Mouse (Mus musculus) embryonic fibroblast, embryonic 13.5 days (primary cell): Measurements from ENCODE around the gene Dnm3. TPM values are rescaled to one million over a fixed set of nuclear protein-coding genes. Genes with fewer than 3 reads are reported as not detected.
A peak's percentile ranks its signal among the peaks of the same experiment; 100 is the strongest.
"Not testable (repeated sequence)": the region's sequence is repeated elsewhere in the genome, so short reads cannot be mapped to it uniquely, and the experiment has no call there.

Experiments
- H3K27ac ChIP-seq: 2 replicates; pipeline ENCODE4 v1.5.1; 2012; ENCODE audit warnings: low read length, control low read depth, inconsistent platforms; ENCODE audit not compliant: insufficient read depth
- H3K4me1 ChIP-seq: 2 replicates; pipeline ENCODE4 v1.6.1; 2011; ENCODE audit warnings: low read length; ENCODE audit not compliant: control insufficient read depth, insufficient read depth
- H3K4me3 ChIP-seq: 2 replicates; pipeline ENCODE4 v1.5.1; 2011; ENCODE audit warnings: mild to moderate bottlenecking, control low read depth, low read length; ENCODE audit not compliant: insufficient read depth
- CTCF ChIP-seq: IDR thresholded peaks from 2 replicates; pipeline ENCODE4 v1.5.1; 2011; ENCODE audit warnings: mild to moderate bottlenecking, control low read depth, low read length, moderate library complexity, borderline replicate concordance; ENCODE audit not compliant: insufficient read depth
- POLR2A ChIP-seq: IDR thresholded peaks from 2 replicates; pipeline ENCODE4 v1.6.1; 2011; ENCODE audit warnings: low read depth, mild to moderate bottlenecking, control low read depth, low read length, moderate library complexity
- polyA plus RNA-seq: library from polyadenylated mRNA; stranded (reverse); fragments of >200 nt; gene quantifications from 2 replicates; pipeline ENCODE4 v1.2.4, GENCODE M21; 2011; ENCODE audit warnings: low read depth; ENCODE audit not compliant: missing spikeins, insufficient read length

Dnm3 gene
- polyA plus RNA-seq, 1 experiment = 11.7 TPM

DNA sequence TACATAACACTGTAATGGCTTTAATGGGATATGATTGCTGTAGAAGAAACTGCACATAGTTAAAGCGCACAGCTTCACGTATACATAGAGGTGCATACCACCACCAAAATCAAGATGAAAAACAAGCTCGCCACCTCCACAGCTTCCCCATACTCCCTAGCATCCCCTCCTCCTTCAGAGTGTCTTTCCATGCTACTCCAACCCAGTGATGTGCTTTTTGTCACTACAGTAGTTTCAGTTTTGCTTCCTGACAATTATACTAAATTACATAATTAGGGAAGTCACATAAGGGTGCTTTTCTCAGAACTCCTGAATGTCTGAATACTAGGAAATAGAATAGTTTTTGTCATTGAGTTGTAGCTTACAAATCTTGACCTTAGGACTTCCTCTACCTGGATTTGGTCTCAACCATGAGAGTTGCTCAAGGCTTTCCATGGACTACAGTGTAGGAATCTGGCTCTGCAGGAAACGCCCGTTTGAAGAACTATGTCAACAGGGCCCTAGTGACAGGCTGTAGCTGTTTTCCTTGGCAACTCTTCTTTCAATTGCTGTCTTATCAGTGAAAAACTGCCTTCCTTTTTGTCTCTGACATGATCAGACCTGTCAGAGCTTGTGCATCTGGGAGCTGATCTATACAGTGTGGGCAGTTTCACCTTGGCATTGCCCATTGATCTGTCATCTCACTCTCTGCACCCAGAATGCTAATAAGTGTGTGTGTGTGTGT is 89.2 kb downstream of the Dnm3 start:
- Histone ChIP-seq H3K4me3 (no peak overlapping the region), H3K27ac (no peak overlapping the region), H3K4me1 (no peaks in the 10 kb centered on the region)
- TF ChIP-seq CTCF = no peak
- no peak for TF ChIP-seq POLR2A

DNA sequence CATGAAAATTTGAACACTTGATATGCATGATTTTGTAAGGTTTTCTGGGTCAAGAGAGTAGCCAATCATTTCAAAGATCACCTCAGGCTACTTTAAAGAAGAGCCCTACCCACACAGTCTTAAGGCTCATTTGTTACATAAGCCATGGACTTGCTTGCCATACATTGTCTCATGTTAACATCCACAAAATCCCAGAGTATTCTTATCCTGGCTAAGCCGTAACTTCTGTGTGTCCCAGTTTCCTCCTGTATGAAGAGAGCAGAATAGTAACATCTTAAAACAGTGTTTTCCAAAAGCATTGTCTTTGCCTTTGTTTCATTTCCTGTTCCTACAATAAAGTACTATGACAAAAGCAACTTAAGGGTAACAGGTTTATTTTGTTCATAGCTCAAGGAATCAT is 104.8 kb downstream of the Dnm3 start:
- H3K4me3 ChIP-seq, H3K4me1 ChIP-seq, H3K27ac ChIP-seq: not testable (repeated sequence)

DNA sequence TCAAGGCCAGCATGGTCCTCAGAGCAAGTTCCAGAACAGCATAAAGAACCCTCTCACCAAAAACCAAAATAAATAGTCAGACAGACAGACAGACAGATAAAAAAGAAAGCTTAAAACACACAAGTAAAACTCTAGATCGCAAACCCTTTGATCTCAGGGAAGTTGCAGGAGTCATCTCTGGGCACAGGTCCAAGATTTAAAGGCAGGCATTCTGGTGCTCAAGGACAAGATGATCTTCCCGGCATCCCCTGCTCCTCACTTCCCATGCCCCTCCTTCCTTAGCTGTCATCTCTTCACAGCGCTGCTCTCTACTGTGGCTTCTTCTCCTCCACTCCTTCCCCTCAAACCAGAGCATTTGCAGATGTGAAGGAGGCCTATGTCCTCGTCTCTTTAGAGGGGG is 108.1 kb downstream of the Dnm3 start:
- no peak overlapping the region for H3K4me3 ChIP-seq
- no peaks in the 10 kb centered on the region for H3K4me1 ChIP-seq
- H3K27ac ChIP-seq = no peak overlapping the region
- TF ChIP-seq CTCF (no peak), POLR2A (no peak)

DNA sequence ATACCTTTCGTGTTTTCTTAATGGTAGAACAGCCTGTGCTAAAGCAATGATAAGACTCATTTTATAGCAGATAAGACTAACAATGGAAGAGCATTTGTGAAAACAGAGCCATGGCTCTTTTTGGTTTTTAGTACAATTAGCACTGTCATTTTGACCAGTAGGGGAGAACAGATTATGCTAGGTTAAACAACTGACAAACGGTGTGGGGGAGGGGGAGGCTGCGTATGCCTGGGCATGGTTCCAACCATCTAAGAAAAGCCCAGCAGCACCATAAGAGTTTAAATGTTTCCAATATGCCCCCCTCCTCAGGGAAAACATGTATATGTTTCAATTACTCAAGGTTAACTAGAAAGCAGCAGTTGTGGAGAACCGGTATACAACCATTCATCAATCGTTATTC is 115.9 kb downstream of the Dnm3 start:
- Histone ChIP-seq H3K4me1 (no peaks in the 10 kb centered on the region), H3K4me3 (no peak overlapping the region), H3K27ac (no peak overlapping the region)
- TF ChIP-seq CTCF (no peak), POLR2A (no peak)

DNA sequence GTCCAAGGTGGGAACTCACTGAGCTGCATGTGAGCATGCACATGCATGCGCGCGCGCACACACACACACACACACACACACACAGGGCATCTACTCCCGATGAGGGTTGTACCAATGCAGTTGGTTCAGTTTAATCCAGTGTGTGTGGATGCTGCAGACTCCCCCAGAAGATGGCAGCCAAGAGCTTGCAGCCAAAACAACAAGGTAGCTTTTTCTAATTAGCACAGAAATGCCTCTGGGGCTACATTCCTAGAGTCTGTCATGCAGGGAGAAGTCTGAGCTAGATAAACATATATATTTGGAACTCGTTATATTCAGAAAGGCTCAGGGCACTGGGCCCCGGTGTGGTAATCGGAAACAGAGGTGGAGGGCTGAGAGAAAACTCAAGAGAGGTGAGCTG is 118.6 kb downstream of the Dnm3 start:
- Histone ChIP-seq H3K4me3 (no peak overlapping the region), H3K4me1 (no peaks in the 10 kb centered on the region), H3K27ac (no peak overlapping the region)
- TF ChIP-seq POLR2A (no peak), CTCF (peak; percentile 49; the same call in 1 of the 2 replicates)

DNA sequence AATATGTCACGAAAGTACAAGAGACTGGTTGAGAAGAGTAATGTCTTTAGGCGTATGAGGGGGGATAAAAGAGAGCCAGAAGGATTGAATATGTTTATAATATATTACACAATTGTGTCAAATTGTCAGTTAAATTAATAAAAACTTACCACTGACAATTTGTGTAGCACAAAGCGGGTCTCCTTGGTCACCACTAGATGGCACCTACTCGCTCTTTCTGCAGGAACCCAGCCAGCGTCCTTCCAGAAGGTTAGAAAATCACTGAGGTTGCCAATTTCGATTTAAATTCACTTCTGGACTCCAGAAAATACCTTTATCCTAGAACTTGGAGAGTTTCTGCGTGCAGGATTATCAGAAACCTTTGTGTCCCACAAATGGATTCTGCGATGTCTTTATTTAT is 119.8 kb downstream of the Dnm3 start:
- Histone ChIP-seq H3K4me3 (no peak overlapping the region), H3K4me1 (no peaks in the 10 kb centered on the region), H3K27ac (no peak overlapping the region)
- peak; percentile 68; the same call in 1 of the 2 replicates for TF ChIP-seq CTCF
- TF ChIP-seq POLR2A = no peak

DNA sequence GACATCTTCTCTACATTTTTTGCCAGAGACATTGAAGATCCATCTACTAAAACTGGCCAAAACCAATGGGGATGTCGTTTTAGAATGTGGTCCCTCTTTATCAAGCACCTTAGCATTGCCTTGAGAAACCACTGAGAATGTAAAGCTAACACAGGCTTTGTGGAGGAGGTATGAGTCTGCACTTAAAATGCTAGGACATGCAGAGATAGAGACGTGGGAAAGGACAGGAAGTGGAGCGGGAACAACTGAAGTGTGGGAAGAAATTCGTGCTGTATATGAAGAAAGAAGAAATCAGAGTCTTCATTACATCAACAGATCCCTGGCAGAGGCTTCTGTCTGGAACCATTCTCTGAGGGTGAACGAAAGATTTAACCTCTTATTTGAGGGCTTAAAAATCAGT is 121.4 kb downstream of the Dnm3 start:
- Histone ChIP-seq H3K4me3 (no peak overlapping the region), H3K27ac (no peak overlapping the region), H3K4me1 (no peaks in the 10 kb centered on the region)
- TF ChIP-seq POLR2A (no peak), CTCF (no peak)

DNA sequence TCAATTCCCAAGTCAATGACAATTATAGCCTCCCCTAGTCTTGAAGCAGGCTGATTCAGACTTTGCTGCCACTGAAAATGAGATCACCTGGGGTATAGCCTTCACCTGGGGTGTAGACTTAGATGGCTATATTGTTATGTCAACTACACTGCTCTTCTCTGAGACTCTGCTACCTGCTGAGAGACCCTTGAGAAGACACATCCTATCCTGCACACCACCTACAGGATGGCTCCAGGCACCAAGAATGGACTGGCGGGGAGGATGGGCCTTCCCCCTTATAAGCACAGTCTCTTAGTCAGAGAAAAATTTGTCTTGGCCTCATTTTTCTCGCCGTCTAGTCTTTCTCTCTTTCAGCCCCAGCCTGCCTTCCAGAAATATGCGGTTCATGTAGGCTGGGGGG is 123.1 kb downstream of the Dnm3 start:
- TF ChIP-seq CTCF (no peak), POLR2A (no peak)
- Histone ChIP-seq H3K4me1 (no peaks in the 10 kb centered on the region), H3K27ac (no peak overlapping the region), H3K4me3 (no peak overlapping the region)

DNA sequence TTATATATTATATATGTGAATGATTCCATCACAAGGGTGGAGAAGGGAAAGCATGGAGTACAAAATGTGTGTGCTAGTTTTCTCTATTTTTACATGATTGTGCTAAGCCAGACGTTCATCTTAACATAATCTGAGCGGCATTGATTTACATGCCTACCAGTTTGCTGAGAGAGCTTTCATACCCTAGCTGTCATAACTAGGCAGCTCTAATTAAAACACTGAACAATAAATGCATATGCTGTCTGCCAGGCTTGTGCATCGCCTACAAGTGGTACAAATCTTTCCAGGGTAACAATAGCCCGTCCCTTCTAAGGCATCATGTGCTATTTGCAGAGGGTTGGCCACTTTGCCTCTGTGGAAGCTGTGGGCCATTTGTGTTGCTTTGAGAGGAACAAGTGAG is 124.0 kb downstream of the Dnm3 start:
- Histone ChIP-seq H3K4me3 (no peak overlapping the region), H3K27ac (no peak overlapping the region), H3K4me1 (no peaks in the 10 kb centered on the region)
- no peak for TF ChIP-seq CTCF

DNA sequence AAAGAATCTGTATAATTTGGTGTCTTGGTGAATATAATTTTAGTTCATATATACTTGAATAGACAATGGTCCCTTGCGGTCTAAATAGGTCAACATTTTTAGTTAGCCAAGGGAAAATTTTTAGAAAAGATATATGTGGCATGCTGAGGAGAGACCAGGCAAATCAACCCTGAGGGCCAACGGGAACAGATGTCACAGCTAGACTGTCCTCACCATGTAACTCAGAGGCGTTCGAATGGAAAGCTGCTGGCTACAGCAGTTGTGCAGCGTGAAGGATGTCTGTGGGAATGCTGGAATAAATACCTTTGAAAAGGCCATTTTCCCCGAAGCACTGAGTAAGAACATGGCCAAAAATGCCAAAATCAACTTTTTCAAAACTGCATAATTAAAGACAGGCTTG is 128.5 kb downstream of the Dnm3 start:
- H3K4me3 ChIP-seq = no peak overlapping the region
- no peaks in the 10 kb centered on the region for H3K4me1 ChIP-seq
- TF ChIP-seq POLR2A (no peak), CTCF (no peak)
- H3K27ac ChIP-seq = no peak overlapping the region
